ENCODE assay signal across 25 mouse cellular contexts in the genomic region with DNA sequence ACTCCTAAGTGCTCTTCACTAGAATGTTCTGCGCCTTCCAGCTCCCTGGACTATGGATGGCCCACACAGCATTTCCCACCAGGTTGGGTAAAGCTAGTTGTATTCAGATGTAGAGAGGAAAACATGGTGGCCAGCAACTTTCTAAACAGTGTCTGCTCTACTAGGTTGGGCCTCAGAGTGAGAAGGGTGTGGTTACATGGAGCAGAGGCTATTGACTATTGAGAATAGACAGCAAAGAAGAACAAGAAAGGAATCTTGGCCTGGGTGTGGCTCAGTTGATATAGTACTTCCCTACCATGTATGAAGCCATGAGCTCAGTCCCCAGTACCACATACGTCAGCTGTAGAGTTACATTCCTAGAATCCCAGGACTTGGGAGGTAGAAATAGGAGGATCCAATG. TPM values are rescaled to one million over a fixed set of nuclear protein-coding genes. Genes with fewer than 3 reads are reported as not detected.
DNase-seq lines count a peak whose midpoint lies in the region; ATAC-seq and TF ChIP-seq lines count a peak whose summit lies in the region.
"Had no signal": no experiment of that assay in that cellular context is flagged by ENCODE, and none has a peak within 500 bp of the region (broad histone marks: within the 10 kb centered on the region; RNA-seq: fewer than 3 reads in every experiment).

No protein-coding gene starts in this region.

- peak; percentile 21 for DNase-seq in ZHBTc4 (ENCODE audit: low read depth, low spot score)
- no peak for DNase-seq in gastrocnemius, postnatal 10 days
- DNase-seq in Muller cell, postnatal 12 days (ENCODE audit: inconsistent ontology term): no peak
- DNase-seq: adrenal gland, postnatal 10 days; adrenal gland, postnatal 36 days; cerebellum, adult 18-20 months; cerebellum, adult 9-11 months; cerebellum, postnatal 25 days; forebrain, postnatal 0 days; gastrocnemius, postnatal 36 days; heart, postnatal 10 days; heart, postnatal 36 days; kidney, adult 11 months had no signal

- TF ChIP-seq CTCF in small intestine, adult 2 months (IDR thresholded peaks at IDR 0.05; ENCODE audit: extremely low read depth, insufficient read length, insufficient replicate concordance, low read depth, low read length): no peak

- no peak overlapping the region for H3K27ac ChIP-seq in intestine, embryonic 15.5 days
- H3K27ac ChIP-seq in small intestine, adult 2 months (ENCODE audit: insufficient read depth, low read depth, low read length): peak overlapping the region; percentile 44
- peak overlapping the region; percentile 79 for H3K27ac ChIP-seq in stomach, embryonic 16.5 days (ENCODE audit: low read length)
- H3K27ac ChIP-seq: embryonic facial prominence, embryonic 13.5 days; heart, embryonic 15.5 days; hindbrain, embryonic 10.5 days; hindbrain, embryonic 13.5 days had no signal

- no peak overlapping the region for H3K9ac ChIP-seq in intestine, embryonic 15.5 days
- H3K9ac ChIP-seq in stomach, embryonic 16.5 days (ENCODE audit: low read length): no peak overlapping the region
- H3K9ac ChIP-seq: embryonic facial prominence, embryonic 13.5 days; forebrain, postnatal 0 days; heart, embryonic 15.5 days; hindbrain, embryonic 13.5 days had no signal

- ATAC-seq in intestine, embryonic 15.5 days: peak; percentile 67
- ATAC-seq in stomach, embryonic 16.5 days (ENCODE audit: insufficient read depth, low FRiP score): peak; percentile 37; the same call in 1 of the 2 replicates
- ATAC-seq in frontal cortex, adult (ENCODE audit: low TSS enrichment): no peak
- ATAC-seq: CD4-positive, CD25-positive, alpha-beta regulatory T cell, adult 4 months; forebrain, embryonic 14.5 days; forebrain, postnatal 0 days; hindbrain, embryonic 16.5 days had no signal

- H3K36me3 ChIP-seq in intestine, embryonic 15.5 days: no peaks in the 10 kb centered on the region
- H3K36me3 ChIP-seq in small intestine, adult 2 months (ENCODE audit: control insufficient read depth, insufficient read depth, low read length): no peaks in the 10 kb centered on the region
- 0 out of 2 replicates have a peak, but pooled peaks cover 2% of the 10 kb centered on the region for H3K36me3 ChIP-seq in stomach, embryonic 16.5 days (ENCODE audit: control insufficient read depth, insufficient read depth, low read length)

- H3K27me3 ChIP-seq in intestine, embryonic 15.5 days (replicated peaks): no peaks in the 10 kb centered on the region
- no peaks in the 10 kb centered on the region for H3K27me3 ChIP-seq in small intestine, adult 2 months (ENCODE audit: control insufficient read depth, insufficient read depth, low read length)
- H3K27me3 ChIP-seq in stomach, embryonic 16.5 days (ENCODE audit: control insufficient read depth, insufficient read depth, low read length): no peaks in the 10 kb centered on the region
- H3K27me3 ChIP-seq: embryonic facial prominence, embryonic 13.5 days; heart, embryonic 15.5 days; hindbrain, embryonic 13.5 days had no signal

- WGBS in intestine, embryonic 15.5 days: 95% methylated on average over 2 of the region's 2 CpGs
- 83% methylated on average over 2 of the region's 2 CpGs for WGBS in small intestine, adult 2 months
- 81% methylated on average over 2 of the region's 2 CpGs for WGBS in stomach, embryonic 16.5 days

- no peaks in the 10 kb centered on the region for H3K9me3 ChIP-seq in intestine, embryonic 15.5 days
- H3K9me3 ChIP-seq in stomach, embryonic 16.5 days (replicated peaks; ENCODE audit: control insufficient read depth, low read length): no peaks in the 10 kb centered on the region
- H3K9me3 ChIP-seq: embryonic facial prominence, embryonic 13.5 days; heart, embryonic 15.5 days; hindbrain, embryonic 10.5 days; hindbrain, embryonic 13.5 days had no signal

- H3K4me2 ChIP-seq in intestine, embryonic 15.5 days (replicated peaks): no peak overlapping the region
- no peak overlapping the region for H3K4me2 ChIP-seq in stomach, embryonic 16.5 days (ENCODE audit: low read depth, low read length)
- H3K4me2 ChIP-seq: embryonic facial prominence, embryonic 13.5 days; heart, embryonic 11.5 days; heart, embryonic 15.5 days; hindbrain, embryonic 13.5 days had no signal

- TF ChIP-seq POLR2A in small intestine, adult 2 months (IDR thresholded peaks at IDR 0.05; ENCODE audit: low read depth, low read length): no peak

- no peak overlapping the region for H3K4me3 ChIP-seq in intestine, embryonic 15.5 days (replicated peaks)
- H3K4me3 ChIP-seq in small intestine, adult 2 months (ENCODE audit: low read depth, low read length): no peak overlapping the region
- H3K4me3 ChIP-seq in stomach, embryonic 16.5 days (replicated peaks; ENCODE audit: low read length): no peak overlapping the region
- H3K4me3 ChIP-seq: embryonic facial prominence, embryonic 13.5 days; heart, embryonic 15.5 days; hindbrain, embryonic 10.5 days; hindbrain, embryonic 13.5 days had no signal

- H3K4me1 ChIP-seq in intestine, embryonic 15.5 days (replicated peaks): no peaks in the 10 kb centered on the region
- peaks cover 6% of the 10 kb centered on the region; the same call in 1 of the 2 replicates for H3K4me1 ChIP-seq in small intestine, adult 2 months (ENCODE audit: control insufficient read depth, insufficient read depth, insufficient read length, low read length)
- no peaks in the 10 kb centered on the region for H3K4me1 ChIP-seq in stomach, embryonic 16.5 days (ENCODE audit: control insufficient read depth, insufficient read depth, low read length)
- H3K4me1 ChIP-seq: embryonic facial prominence, embryonic 13.5 days; heart, embryonic 15.5 days; hindbrain, embryonic 13.5 days had no signal

RNA-seq across cellular contexts. Expression of gene Ago4, which starts 24.2 kb away (rescaled TPM):
- 0.97 and 1.1 TPM in 2 replicates for polyA plus RNA-seq in intestine, embryonic 15.5 days (2015; fragmentation: Nextera tagmentation; extraction: Ambion mirVana)
- polyA plus RNA-seq in small intestine, adult 2 months (2012; rRNA removed): 0.22 and 0.63 TPM in 2 replicates
- polyA plus RNA-seq in stomach, embryonic 16.5 days (2015; fragmentation: Nextera tagmentation; extraction: Ambion mirVana): 1.4 and 1.9 TPM in 2 replicates
- total RNA-seq in gastrocnemius, postnatal 10 days (2021): 1 to 10 TPM; 1.9 to 2.2 TPM

RNA-seq across cellular contexts. Expression of gene Ago1, which starts 40.7 kb away (rescaled TPM):
- polyA plus RNA-seq in intestine, embryonic 15.5 days (2015; fragmentation: Nextera tagmentation; extraction: Ambion mirVana): 3.5 and 4.5 TPM in 2 replicates
- polyA plus RNA-seq in small intestine, adult 2 months (2012; rRNA removed): 7.2 and 13.0 TPM in 2 replicates
- polyA plus RNA-seq in stomach, embryonic 16.5 days (2015; fragmentation: Nextera tagmentation; extraction: Ambion mirVana): 4.3 and 4.4 TPM in 2 replicates
- 10 to 100 TPM in 1 of 2 experiments, 1 to 10 TPM in 1; 9.1 to 13.6 TPM for total RNA-seq in gastrocnemius, postnatal 10 days (2021)

RNA-seq across cellular contexts. Expression of gene Clspn, which starts 47.7 kb away (rescaled TPM):
- 30.0 and 33.0 TPM in 2 replicates for polyA plus RNA-seq in intestine, embryonic 15.5 days (2015; fragmentation: Nextera tagmentation; extraction: Ambion mirVana)
- 0.20 and 0.53 TPM in 2 replicates for polyA plus RNA-seq in small intestine, adult 2 months (2012; rRNA removed)
- 23.1 and 23.6 TPM in 2 replicates for polyA plus RNA-seq in stomach, embryonic 16.5 days (2015; fragmentation: Nextera tagmentation; extraction: Ambion mirVana)
- 1 to 10 TPM; 5.7 to 6.9 TPM for total RNA-seq in gastrocnemius, postnatal 10 days (2021)

Comparison
In these comparisons a context has a peak if more than half of its experiments do, and no peak if none do; other contexts are left out.
1. RNA of gene Clspn, which starts 47.7 kb away (polyA plus RNA-seq): 30.0 to 33.0 TPM in intestine, embryonic 15.5 days and 23.1 to 23.6 TPM in stomach, embryonic 16.5 days; 0.20 to 0.53 TPM in small intestine, adult 2 months; every median in the first group is over 10 times any median in the second.